Mouse (Mus musculus): ENCODE results near the gene Syvn1. TPM values are rescaled to one million over a fixed set of nuclear protein-coding genes. Genes with fewer than 3 reads are reported as not detected.

The Syvn1 gene
- polyA plus RNA-seq, 1 experiment from 2014 or later: 17.7 TPM

GRCm38 (mm10) chr19:6097847-6098246 lies 51.5 kb downstream of the Syvn1 start:
- no peak overlapping the region for H3K4me2 ChIP-seq (replicated peaks; ENCODE audit: low read depth)
- H3K27me3 ChIP-seq (replicated peaks; ENCODE audit: control insufficient read depth, insufficient read depth, low read length): no peaks in the 10 kb centered on the region
- ATAC-seq: no peak
- no peak overlapping the region for H3K9ac ChIP-seq (ENCODE audit: low read depth, low read length)
- H3K27ac ChIP-seq (ENCODE audit: low read depth, low read length): no peak overlapping the region
- no peaks in the 10 kb centered on the region for H3K4me1 ChIP-seq (replicated peaks; ENCODE audit: control insufficient read depth, insufficient read depth, low read length)
- no peak for TF ChIP-seq CTCF (IDR thresholded peaks at IDR 0.05; ENCODE audit: low read depth)
- H3K4me3 ChIP-seq (ENCODE audit: low read depth, low read length): no peak overlapping the region
- H3K9me3 ChIP-seq (ENCODE audit: control insufficient read depth): no peaks in the 10 kb centered on the region
- 83% methylated on average over 3 of the region's 3 CpGs for WGBS
- peaks cover 12% of the 10 kb centered on the region; the same call in 1 of the 2 replicates for H3K36me3 ChIP-seq (ENCODE audit: control insufficient read depth, insufficient read depth)

GRCm38 (mm10) chr19:6101186-6101585 lies 54.8 kb downstream of the Syvn1 start:
- WGBS: 63% methylated on average over 6 of the region's 6 CpGs
- no peak for TF ChIP-seq CTCF (IDR thresholded peaks at IDR 0.05; ENCODE audit: low read depth)
- no peaks in the 10 kb centered on the region for H3K36me3 ChIP-seq (ENCODE audit: control insufficient read depth, insufficient read depth)
- no peaks in the 10 kb centered on the region for H3K27me3 ChIP-seq (replicated peaks; ENCODE audit: control insufficient read depth, insufficient read depth, low read length)
- H3K4me3 ChIP-seq (ENCODE audit: low read depth, low read length): no peak overlapping the region
- 0 out of 2 replicates have a peak, but pooled peaks cover 5% of the 10 kb centered on the region for H3K4me1 ChIP-seq (replicated peaks; ENCODE audit: control insufficient read depth, insufficient read depth, low read length)
- no peak for ATAC-seq
- H3K27ac ChIP-seq (ENCODE audit: low read depth, low read length): no peak overlapping the region
- H3K9ac ChIP-seq (ENCODE audit: low read depth, low read length): no peak overlapping the region
- no peak overlapping the region for H3K4me2 ChIP-seq (replicated peaks; ENCODE audit: low read depth)
- H3K9me3 ChIP-seq (ENCODE audit: control insufficient read depth): no peaks in the 10 kb centered on the region

GRCm38 (mm10) chr19:6102169-6102853 lies 55.9 kb downstream of the Syvn1 start:
- Histone ChIP-seq H3K4me3 (ENCODE audit: low read depth, low read length) (no peak overlapping the region), H3K27ac (ENCODE audit: low read depth, low read length) (no peak overlapping the region), H3K9me3 (ENCODE audit: control insufficient read depth) (no peaks in the 10 kb centered on the region), H3K4me2 (replicated peaks; ENCODE audit: low read depth) (no peak overlapping the region), H3K27me3 (replicated peaks; ENCODE audit: control insufficient read depth, insufficient read depth, low read length) (no peaks in the 10 kb centered on the region), H3K4me1 (replicated peaks; ENCODE audit: control insufficient read depth, insufficient read depth, low read length) (0 out of 2 replicates have a peak, but pooled peaks cover 5% of the 10 kb centered on the region), H3K36me3 (ENCODE audit: control insufficient read depth, insufficient read depth) (no peaks in the 10 kb centered on the region), H3K9ac (ENCODE audit: low read depth, low read length) (no peak overlapping the region)
- TF ChIP-seq CTCF (IDR thresholded peaks at IDR 0.05; ENCODE audit: low read depth): no peak
- 74% methylated on average over 6 of the region's 6 CpGs for WGBS
- ATAC-seq: no peak

Small RNA genes lying within 50 kb of the gene (microRNA-seq; reads per million reads assigned to microRNA genes)
- gene Mir6988: 2.7 reads per million, percentile 2 among the genes with 10 or more reads in this experiment

Other genes starting within 250 kb of the Syvn1 start
- gene Frmd8, start 171.3 kb upstream of the Syvn1 start, polyA plus RNA-seq (2015; fragmentation: Nextera tagmentation; extraction: Ambion mirVana): 21.7 and 24.0 TPM in 2 replicates
- 3.8 and 4.0 TPM in 2 replicates for gene Slc25a45, start 168.8 kb upstream of the Syvn1 start, polyA plus RNA-seq (2015; fragmentation: Nextera tagmentation; extraction: Ambion mirVana)
- 1.0 and 1.2 TPM in 2 replicates for gene Tigd3, start 152.4 kb upstream of the Syvn1 start, polyA plus RNA-seq (2015; fragmentation: Nextera tagmentation; extraction: Ambion mirVana)
- 49.9 and 51.9 TPM in 2 replicates for gene Dpf2, start 133.6 kb upstream of the Syvn1 start, polyA plus RNA-seq (2015; fragmentation: Nextera tagmentation; extraction: Ambion mirVana)
- gene Cdc42ep2, start 121.8 kb upstream of the Syvn1 start, polyA plus RNA-seq (2015; fragmentation: Nextera tagmentation; extraction: Ambion mirVana): 6.5 and 6.6 TPM in 2 replicates
- gene Pola2, start 82.4 kb upstream of the Syvn1 start, polyA plus RNA-seq (2015; fragmentation: Nextera tagmentation; extraction: Ambion mirVana): 23.5 and 23.9 TPM in 2 replicates
- not detected in 2 replicates for gene Slc22a20, start 60.4 kb upstream of the Syvn1 start, polyA plus RNA-seq (2015; fragmentation: Nextera tagmentation; extraction: Ambion mirVana)
- 17.0 and 17.8 TPM in 2 replicates for gene Capn1, start 30.7 kb upstream of the Syvn1 start, polyA plus RNA-seq (2015; fragmentation: Nextera tagmentation; extraction: Ambion mirVana)
- gene Mrpl49, start 11.2 kb downstream of the Syvn1 start, polyA plus RNA-seq (2015; fragmentation: Nextera tagmentation; extraction: Ambion mirVana): 35.0 and 36.3 TPM in 2 replicates
- 964 and 990 TPM in 2 replicates for gene Fau, start 11.3 kb downstream of the Syvn1 start, polyA plus RNA-seq (2015; fragmentation: Nextera tagmentation; extraction: Ambion mirVana)
- 30.8 and 33.3 TPM in 2 replicates for gene Znhit2, start 14.6 kb downstream of the Syvn1 start, polyA plus RNA-seq (2015; fragmentation: Nextera tagmentation; extraction: Ambion mirVana)
- gene Tm7sf2, start 21.8 kb downstream of the Syvn1 start, polyA plus RNA-seq (2015; fragmentation: Nextera tagmentation; extraction: Ambion mirVana): 13.4 and 17.5 TPM in 2 replicates
- gene Vps51, start 30.7 kb downstream of the Syvn1 start, polyA plus RNA-seq (2015; fragmentation: Nextera tagmentation; extraction: Ambion mirVana): 35.9 and 42.4 TPM in 2 replicates
- not detected in 2 replicates for gene Tmem262, start 33.5 kb downstream of the Syvn1 start, polyA plus RNA-seq (2015; fragmentation: Nextera tagmentation; extraction: Ambion mirVana)
- 0.43 and 0.47 TPM in 2 replicates for gene Gm28374, start 35.7 kb downstream of the Syvn1 start, polyA plus RNA-seq (2015; fragmentation: Nextera tagmentation; extraction: Ambion mirVana)
- 54.9 and 56.2 TPM in 2 replicates for gene Zfpl1, start 38.4 kb downstream of the Syvn1 start, polyA plus RNA-seq (2015; fragmentation: Nextera tagmentation; extraction: Ambion mirVana)
- gene Cdca5, start 38.4 kb downstream of the Syvn1 start, polyA plus RNA-seq (2015; fragmentation: Nextera tagmentation; extraction: Ambion mirVana): 8.7 and 8.9 TPM in 2 replicates
- gene AC131692.1, start 47.8 kb downstream of the Syvn1 start, polyA plus RNA-seq (2015; fragmentation: Nextera tagmentation; extraction: Ambion mirVana): not detected in 2 replicates
- gene Naaladl1, start 59.2 kb downstream of the Syvn1 start, polyA plus RNA-seq (2015; fragmentation: Nextera tagmentation; extraction: Ambion mirVana): 273 and 333 TPM in 2 replicates
- 17.0 and 19.1 TPM in 2 replicates for gene Sac3d1, start 72.1 kb downstream of the Syvn1 start, polyA plus RNA-seq (2015; fragmentation: Nextera tagmentation; extraction: Ambion mirVana)
- 23.0 and 23.3 TPM in 2 replicates for gene Snx15, start 81.7 kb downstream of the Syvn1 start, polyA plus RNA-seq (2015; fragmentation: Nextera tagmentation; extraction: Ambion mirVana)
- gene Batf2, start 94.4 kb downstream of the Syvn1 start, polyA plus RNA-seq (2015; fragmentation: Nextera tagmentation; extraction: Ambion mirVana): 0.61 and 1.3 TPM in 2 replicates
- gene Arl2, start 95.0 kb downstream of the Syvn1 start, polyA plus RNA-seq (2015; fragmentation: Nextera tagmentation; extraction: Ambion mirVana): 70.6 and 71.5 TPM in 2 replicates
- gene Majin, start 137.8 kb downstream of the Syvn1 start, polyA plus RNA-seq (2015; fragmentation: Nextera tagmentation; extraction: Ambion mirVana): 0.20 TPM in 1 of 2 replicates, not detected in the other
- 0.26 and 0.34 TPM in 2 replicates for gene Gpha2, start 179.8 kb downstream of the Syvn1 start, polyA plus RNA-seq (2015; fragmentation: Nextera tagmentation; extraction: Ambion mirVana)
- 15.2 and 17.1 TPM in 2 replicates for gene Ppp2r5b, start 189.3 kb downstream of the Syvn1 start, polyA plus RNA-seq (2015; fragmentation: Nextera tagmentation; extraction: Ambion mirVana)
- gene Atg2a, start 195.1 kb downstream of the Syvn1 start, polyA plus RNA-seq (2015; fragmentation: Nextera tagmentation; extraction: Ambion mirVana): 3.6 and 4.0 TPM in 2 replicates
- gene Ehd1, start 230.1 kb downstream of the Syvn1 start, polyA plus RNA-seq (2015; fragmentation: Nextera tagmentation; extraction: Ambion mirVana): 177 and 201 TPM in 2 replicates

Measured in intestine, postnatal 0 days (tissue).